Mouse (Mus musculus) erythroblast, embryonic 14.5 days (primary cell): ENCODE measurements around the gene Ocm.
A peak's percentile ranks its signal among the peaks of the same experiment; 100 is the strongest.

Experiments used
- GATA1 ChIP-seq: IDR thresholded peaks from 2 replicates; pipeline ENCODE4 v1.6.1; 2012; ENCODE audit warnings: low read length, inconsistent platforms, mixed read lengths
- TAL1 ChIP-seq: IDR thresholded peaks from 3 replicates; pipeline ENCODE4 v1.6.1; 2012; ENCODE audit warnings: low read length, inconsistent platforms, mixed read lengths

GRCm38 (mm10) chr5:143976726-143977431 is 49.6 kb downstream of the Ocm start:
- TF ChIP-seq GATA1, result no peak
- peak; percentile 68 for TF ChIP-seq TAL1
